Mouse (Mus musculus) liver, embryonic 14.5 days (tissue): Measurements from ENCODE around the gene Nedd9. TPM values are rescaled to one million over a fixed set of nuclear protein-coding genes. Genes with fewer than 3 reads are reported as not detected.

ENCODE experiments used
- ATAC-seq: fragments of 200-750 bp; cut with Nextera tagmentation; 2 replicates; pipeline ENCODE4 v1.8.0; 2017; ENCODE audit warnings: moderate number of reproducible peaks, mild to moderate bottlenecking, moderate library complexity; ENCODE audit not compliant: insufficient read depth
- DNase-seq, 3 experiments: peaks; one replicate each; pipeline ENCODE4 v3.0.0-alpha.2; 2012 to 2013; ENCODE audit warnings: low read depth in 3 of 3, low spot score in 3 of 3
- H3K27ac ChIP-seq: fragments of 300-500 bp; sonication (generic); 2 replicates; pipeline ENCODE4 v1.5.1; 2014; ENCODE audit warnings: moderate library complexity, mild to moderate bottlenecking, control low read depth, inconsistent platforms
- H3K27me3 ChIP-seq: fragments of 300-500 bp; sonication (generic); 2 replicates; pipeline ENCODE4 v1.6.1; 2014; ENCODE audit warnings: mild to moderate bottlenecking, low read length, moderate library complexity; ENCODE audit not compliant: control insufficient read depth, insufficient read depth
- H3K36me3 ChIP-seq: fragments of 300-500 bp; sonication (generic); replicated peaks from 2 replicates; pipeline ENCODE4 v1.6.1; 2014; ENCODE audit warnings: low read depth; ENCODE audit not compliant: control insufficient read depth, insufficient read depth
- H3K4me1 ChIP-seq, 2 experiments: fragments of 200-500 bp in 1 of 2; fragments of 300-500 bp in 1 of 2; sonication (generic) in 1 of 2; replicated peaks; 2 replicates each; pipeline ENCODE4 v1.6.1; 2012 to 2014; ENCODE audit warnings: antibody characterized with exemption in 1 of 2, inconsistent platforms in 1 of 2, low read length in 1 of 2; ENCODE audit not compliant: control insufficient read depth in 2 of 2, insufficient read depth in 2 of 2
- H3K4me2 ChIP-seq: fragments of 300-500 bp; sonication (generic); 2 replicates; pipeline ENCODE4 v1.6.1; 2014; ENCODE audit warnings: low read depth, mild to moderate bottlenecking, control low read depth, moderate library complexity
- H3K4me3 ChIP-seq, 2 experiments: fragments of 200-500 bp in 1 of 2; fragments of 300-500 bp in 1 of 2; sonication (generic) in 1 of 2; 2 replicates each; pipeline ENCODE4 v1.5.1; 2012 to 2014; ENCODE audit warnings: low read depth in 2 of 2, low read length in 2 of 2, mild to moderate bottlenecking in 2 of 2, control low read depth in 1 of 2, inconsistent platforms in 1 of 2, moderate library complexity in 1 of 2; ENCODE audit not compliant: insufficient read depth in 1 of 2
- H3K9ac ChIP-seq: fragments of 300-500 bp; sonication (generic); replicated peaks from 2 replicates; pipeline ENCODE4 v1.6.1; 2014; ENCODE audit warnings: mild to moderate bottlenecking, control low read depth, moderate library complexity
- H3K9me3 ChIP-seq: fragments of 300-500 bp; sonication (generic); 2 replicates; pipeline ENCODE4 v1.6.1; 2016; ENCODE audit warnings: low read length, mixed read lengths; ENCODE audit not compliant: control insufficient read depth
- CTCF ChIP-seq: IDR thresholded peaks from 2 replicates; pipeline ENCODE4 v1.5.1; 2016; ENCODE audit warnings: antibody characterized with exemption, low read depth, control low read depth
- EP300 ChIP-seq: IDR thresholded peaks from 2 replicates; pipeline ENCODE4 v1.6.1; 2016; ENCODE audit warnings: antibody characterized with exemption, low read depth
- WGBS: fragments of 180-500 bp; shearing (Covaris S2); extraction: QIAGEN DNeasy Blood & Tissue Kit; methylation state at CpG from one replicate; pipeline ENCODE4 v1.1.7; 2014; ENCODE audit not compliant: insufficient replicate concordance; 5-methylcytosine and 5-hydroxymethylcytosine counted together
- polyA plus RNA-seq, 2 experiments: library from polyadenylated mRNA; depleted of rRNA in 1 of 2; stranded (reverse) in 1 of 2; unstranded in 1 of 2; fragments of >200 nt; fragmentation: Nextera tagmentation in 1 of 2; extraction: Ambion mirVana in 1 of 2; gene quantifications; 2 replicates each; pipeline versions ENCODE4 v1.2.1 to v1.2.3; 2012 to 2014

Gene Nedd9
- polyA plus RNA-seq (2012; rRNA removed) (1.1 and 1.2 TPM in 2 replicates), polyA plus RNA-seq (2014; fragmentation: Nextera tagmentation; extraction: Ambion mirVana) (2.7 and 3.2 TPM in 2 replicates)

GRCm38 (mm10) chr13:41486606-41487408 is at the start of gene Nedd9:
Nedd9 (minus strand) TSS chr13:41487362.
- whole genome bisulfite sequencing, result 12% methylated on average over 15 of the region's 15 CpGs
- no peak for DNase-seq
- no peak within 1 kb of the TSS for H3K9ac ChIP-seq
- TF ChIP-seq CTCF, result no peak
- no peak for TF ChIP-seq EP300
- peak within 1 kb of the TSS; percentile 24 for H3K4me2 ChIP-seq
- H3K4me3 ChIP-seq, result peak within 1 kb of the TSS; percentile 12 to 48; a peak in 3 of 4 replicates
- H3K27ac ChIP-seq, result no peak within 1 kb of the TSS
- H3K4me1 ChIP-seq, result peaks cover 0 to 3% of the 10 kb centered on the region in 2 experiments; a peak in 2 of 4 replicates
- ATAC-seq, result peak; percentile 43; the same call in 1 of the 2 replicates
- H3K36me3 ChIP-seq, result no peaks in the 10 kb centered on the region
- no peaks in the 10 kb centered on the region for H3K9me3 ChIP-seq
- no peaks in the 10 kb centered on the region for H3K27me3 ChIP-seq

- DNase-seq, result no peak
- no peak for ATAC-seq
These were observed 45.5 kb upstream of the Nedd9 start for GRCm38 (mm10) chr13:41532625-41533024.

DNA sequence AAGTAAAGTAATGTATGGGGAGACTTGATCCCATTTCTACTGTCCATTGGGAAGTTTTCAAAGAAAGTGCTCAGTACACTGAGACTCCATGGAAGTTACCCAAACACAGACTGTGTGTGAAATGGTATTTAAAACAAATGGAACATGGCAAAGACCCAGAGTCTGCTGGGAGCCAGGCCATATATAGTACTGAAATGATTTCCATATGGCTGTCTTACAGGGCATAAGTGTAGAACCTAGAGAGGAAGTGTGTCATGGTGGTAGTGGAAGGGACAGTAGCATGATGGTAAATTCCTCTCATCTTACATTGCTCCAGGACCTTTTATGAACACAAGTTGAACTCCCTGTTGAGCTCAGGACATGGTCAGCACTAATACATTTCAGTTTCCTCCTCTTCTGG is 43.2 kb upstream of the Nedd9 start:
- ATAC-seq (no peak), DNase-seq (no peak)
- no peaks in the 10 kb centered on the region for H3K9me3 ChIP-seq
- H3K4me2 ChIP-seq, result no peak overlapping the region
- H3K4me1 ChIP-seq, result no peaks in the 10 kb centered on the region
- no peaks in the 10 kb centered on the region for H3K36me3 ChIP-seq
- H3K27ac ChIP-seq, result no peak overlapping the region
- TF ChIP-seq CTCF (no peak), EP300 (no peak)
- no peak overlapping the region for H3K9ac ChIP-seq
- H3K27me3 ChIP-seq, result no peaks in the 10 kb centered on the region
- no peak overlapping the region for H3K4me3 ChIP-seq

More at GRCm38 (mm10) chr13:41532625-41533024, 45.5 kb upstream of the Nedd9 start:
- Histone ChIP-seq H3K9me3 (no peaks in the 10 kb centered on the region), H3K9ac (no peak overlapping the region), H3K27ac (no peak overlapping the region), H3K27me3 (no peaks in the 10 kb centered on the region), H3K36me3 (no peaks in the 10 kb centered on the region), H3K4me3 (no peak overlapping the region), H3K4me1 (no peaks in the 10 kb centered on the region), H3K4me2 (no peak overlapping the region)
- TF ChIP-seq CTCF, result no peak
- no peak for TF ChIP-seq EP300
- 30% methylated on average over 5 of the region's 5 CpGs for WGBS

- no peak overlapping the region for H3K4me3 ChIP-seq
- DNase-seq, result no peak
- no peaks in the 10 kb centered on the region; a peak in 1 of 4 replicates for H3K4me1 ChIP-seq
- no peaks in the 10 kb centered on the region for H3K9me3 ChIP-seq
- no peak for TF ChIP-seq EP300
- TF ChIP-seq CTCF, result no peak
- H3K27me3 ChIP-seq, result no peaks in the 10 kb centered on the region
- H3K36me3 ChIP-seq, result no peaks in the 10 kb centered on the region
- no peak for ATAC-seq
- H3K9ac ChIP-seq, result no peak overlapping the region
- no peak overlapping the region for H3K27ac ChIP-seq
- no peak overlapping the region for H3K4me2 ChIP-seq
- WGBS, result 82% methylated on average over 11 of the region's 11 CpGs
These were observed 37.0 kb upstream of the Nedd9 start for GRCm38 (mm10) chr13:41524208-41524607.

GRCm38 (mm10) chr13:41521296-41521695 is 34.1 kb upstream of the Nedd9 start:
- Histone ChIP-seq H3K9me3 (no peaks in the 10 kb centered on the region), H3K4me2 (no peak overlapping the region), H3K4me3 (no peak overlapping the region), H3K36me3 (no peaks in the 10 kb centered on the region), H3K9ac (no peak overlapping the region), H3K27me3 (no peaks in the 10 kb centered on the region), H3K27ac (no peak overlapping the region), H3K4me1 (no peaks in the 10 kb centered on the region; a peak in 1 of 4 replicates)
- ATAC-seq (no peak), DNase-seq (no peak)
- TF ChIP-seq CTCF (no peak), EP300 (no peak)
- WGBS, result 57% methylated on average over 4 of the region's 4 CpGs
